Comparison of ENCODE assay signal across 8 mouse cellular contexts in the genomic region with DNA sequence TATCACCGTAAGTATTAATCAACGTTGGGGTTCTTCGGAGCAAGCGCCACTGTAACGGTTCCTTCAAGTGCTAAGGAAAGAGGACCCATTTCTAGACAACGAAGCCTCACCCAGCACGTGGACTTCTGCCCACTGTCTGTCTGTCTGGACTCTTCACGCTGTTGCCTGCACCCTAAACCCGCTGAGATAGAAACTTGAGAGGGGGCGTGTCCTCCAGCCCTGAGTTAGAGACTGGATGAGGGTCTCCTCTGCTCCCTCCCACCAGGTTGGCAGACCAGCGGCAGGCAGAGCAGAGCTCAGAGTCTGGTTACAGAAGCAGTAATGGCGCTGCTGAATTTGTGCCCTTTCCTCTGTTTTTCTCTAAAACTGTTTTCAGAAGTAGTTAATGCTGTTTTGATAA. TPM values are rescaled to one million over a fixed set of nuclear protein-coding genes. Genes with fewer than 3 reads are reported as not detected.
DNase-seq lines count a peak whose midpoint lies in the region; ATAC-seq and TF ChIP-seq lines count a peak whose summit lies in the region.

No protein-coding gene starts in this region.

- 0 out of 2 replicates have a peak, but pooled peaks have one; percentile 49 for ATAC-seq in heart, embryonic 11.5 days (replicated peaks; ENCODE audit: insufficient number of reproducible peaks, low FRiP score, low TSS enrichment)
- no peak for ATAC-seq in hindbrain, embryonic 11.5 days (ENCODE audit: low FRiP score)
- peak; percentile 72 for ATAC-seq in midbrain, embryonic 11.5 days (ENCODE audit: low FRiP score)

- H3K9ac ChIP-seq in heart, embryonic 11.5 days (ENCODE audit: low read depth, low read length) = peak overlapping the region; percentile 63; the same call in 1 of the 2 replicates
- no peak overlapping the region for H3K9ac ChIP-seq in hindbrain, embryonic 11.5 days (ENCODE audit: low read depth, low read length)
- H3K9ac ChIP-seq in midbrain, embryonic 11.5 days (ENCODE audit: low read length) = no peak overlapping the region; the same call in 1 of the 2 replicates

- H3K27me3 ChIP-seq in heart, embryonic 11.5 days (ENCODE audit: control insufficient read depth, insufficient read depth, low read length) = no peaks in the 10 kb centered on the region
- no peaks in the 10 kb centered on the region for H3K27me3 ChIP-seq in hindbrain, embryonic 11.5 days (ENCODE audit: control insufficient read depth, insufficient read depth, low read length)
- no peaks in the 10 kb centered on the region for H3K27me3 ChIP-seq in midbrain, embryonic 11.5 days (ENCODE audit: control insufficient read depth, insufficient read depth, low read length)

- H3K9me3 ChIP-seq in heart, embryonic 11.5 days (replicated peaks; ENCODE audit: control insufficient read depth, low read length) = no peaks in the 10 kb centered on the region
- H3K9me3 ChIP-seq in hindbrain, embryonic 11.5 days (ENCODE audit: control insufficient read depth, low read length) = no peaks in the 10 kb centered on the region
- H3K9me3 ChIP-seq in midbrain, embryonic 11.5 days (ENCODE audit: control insufficient read depth, low read length) = no peaks in the 10 kb centered on the region

- peak overlapping the region; percentile 57; the same call in 1 of the 2 replicates for H3K27ac ChIP-seq in heart, embryonic 11.5 days (ENCODE audit: low read depth, low read length)
- peak overlapping the region; percentile 93 for H3K27ac ChIP-seq in cortical plate, adult 2 months (ENCODE audit: insufficient read depth, low read length)
- no peak overlapping the region for H3K27ac ChIP-seq in hindbrain, embryonic 11.5 days (ENCODE audit: low read depth, low read length)
- H3K27ac ChIP-seq in midbrain, embryonic 11.5 days (ENCODE audit: low read depth, low read length) = no peak overlapping the region

- WGBS in heart, embryonic 11.5 days (ENCODE audit: insufficient replicate concordance) = 8% methylated on average over 12 of the region's 12 CpGs
- WGBS in hindbrain, embryonic 11.5 days = 12% methylated on average over 12 of the region's 12 CpGs
- WGBS in midbrain, embryonic 11.5 days = 15% methylated on average over 12 of the region's 12 CpGs

- peak overlapping the region; percentile 69 for H3K4me2 ChIP-seq in heart, embryonic 11.5 days
- peak overlapping the region; percentile 33 for H3K4me2 ChIP-seq in hindbrain, embryonic 11.5 days (replicated peaks; ENCODE audit: low read depth, low read length)
- peak overlapping the region; percentile 37 for H3K4me2 ChIP-seq in midbrain, embryonic 11.5 days

- no peak for TF ChIP-seq CTCF in cortical plate, adult 2 months (IDR thresholded peaks at IDR 0.05; ENCODE audit: extremely low read depth, insufficient read depth, low read length)

- H3K36me3 ChIP-seq in heart, embryonic 11.5 days (ENCODE audit: control insufficient read depth, insufficient read depth, low read length) = no peaks in the 10 kb centered on the region
- no peaks in the 10 kb centered on the region for H3K36me3 ChIP-seq in hindbrain, embryonic 11.5 days (ENCODE audit: control insufficient read depth, insufficient read depth, low read length)
- H3K36me3 ChIP-seq in midbrain, embryonic 11.5 days (ENCODE audit: control insufficient read depth, insufficient read depth, low read length) = no peaks in the 10 kb centered on the region

- peak overlapping the region; percentile 30 for H3K4me3 ChIP-seq in heart, embryonic 11.5 days (ENCODE audit: low read depth, low read length)
- no peak overlapping the region for H3K4me3 ChIP-seq in cortical plate, adult 2 months (ENCODE audit: insufficient read depth, low read length)
- no peak overlapping the region for H3K4me3 ChIP-seq in hindbrain, embryonic 11.5 days (ENCODE audit: low read depth, low read length)
- H3K4me3 ChIP-seq in midbrain, embryonic 11.5 days (ENCODE audit: low read depth, low read length) = 0 out of 2 replicates have a peak overlapping the region, but pooled peaks have one; percentile 5

- no peak for DNase-seq in heart, adult 9 months (ENCODE audit: low spot score in 2 of 2)
- peak; percentile 37 for DNase-seq in hindbrain, embryonic 11.5 days (ENCODE audit: low spot score)
- DNase-seq in midbrain, embryonic 11.5 days (ENCODE audit: low spot score, missing footprints) = peak; percentile 90
- no peak for DNase-seq in testis, postnatal 14 days (ENCODE audit: low spot score)
- DNase-seq in adrenal gland, adult (ENCODE audit: inconsistent age in 2 of 2, low spot score in 1 of 2) = no peak
- no peak for DNase-seq in frontal cortex, postnatal 10 days (ENCODE audit: low spot score in 2 of 2)

- peaks cover 48% of the 10 kb centered on the region for H3K4me1 ChIP-seq in heart, embryonic 11.5 days (ENCODE audit: control insufficient read depth, insufficient read depth, low read length)
- peaks cover 19% of the 10 kb centered on the region for H3K4me1 ChIP-seq in cortical plate, adult 2 months (ENCODE audit: control insufficient read depth, insufficient read depth, low read length)
- no peaks in the 10 kb centered on the region for H3K4me1 ChIP-seq in hindbrain, embryonic 11.5 days (replicated peaks; ENCODE audit: control insufficient read depth, insufficient read depth, low read length)
- H3K4me1 ChIP-seq in midbrain, embryonic 11.5 days (ENCODE audit: control insufficient read depth, insufficient read depth, low read length) = peaks cover 11% of the 10 kb centered on the region; the same call in 1 of the 2 replicates

- no peak for TF ChIP-seq POLR2A in cortical plate, adult 2 months (IDR thresholded peaks at IDR 0.05; ENCODE audit: extremely low read depth, insufficient read depth, low read length)

RNA-seq across cellular contexts. Expression of a gene that starts 10.0 kb away (rescaled TPM):
- polyA plus RNA-seq in heart, embryonic 11.5 days (2014; fragmentation: Nextera tagmentation; extraction: Ambion mirVana) = 0.15 and 0.33 TPM in 2 replicates
- 0.13 and 0.23 TPM in 2 replicates for polyA plus RNA-seq in cortical plate, adult 2 months (2012; rRNA removed)
- 0.51 and 0.98 TPM in 2 replicates for polyA plus RNA-seq in hindbrain, embryonic 11.5 days (2014; fragmentation: Nextera tagmentation; extraction: Ambion mirVana)
- polyA plus RNA-seq in midbrain, embryonic 11.5 days (2014; fragmentation: Nextera tagmentation; extraction: Ambion mirVana) = 0.25 TPM in 2 replicates

Comparison
In these comparisons a context has a peak if more than half of its experiments do, and no peak if none do; other contexts are left out.
1. H3K27ac ChIP-seq: peak in heart, embryonic 11.5 days (single experiment) and cortical plate, adult 2 months (single experiment); none in hindbrain, embryonic 11.5 days (single experiment) and midbrain, embryonic 11.5 days (single experiment).
2. H3K4me3 ChIP-seq: peak in heart, embryonic 11.5 days (single experiment) and midbrain, embryonic 11.5 days (single experiment); none in cortical plate, adult 2 months (single experiment) and hindbrain, embryonic 11.5 days (single experiment).
3. DNase-seq: peak in hindbrain, embryonic 11.5 days (single experiment) and midbrain, embryonic 11.5 days (single experiment); none in heart, adult 9 months (0 of 2), testis, postnatal 14 days (single experiment), adrenal gland, adult (0 of 2) and frontal cortex, postnatal 10 days (0 of 2).
4. Peak in every context shown above with its lines, with median percentiles within 50 percentile points of each other: H3K4me2 ChIP-seq.